Mouse (Mus musculus) neural tube, embryonic 15.5 days (tissue): Measurements from ENCODE around the gene Ovol2. TPM values are rescaled to one million over a fixed set of nuclear protein-coding genes. Genes with fewer than 3 reads are reported as not detected.
A peak's percentile ranks its signal among the peaks of the same experiment; 100 is the strongest.
"Not testable (repeated sequence)": the region's sequence is repeated elsewhere in the genome, so short reads cannot be mapped to it uniquely, and the experiment has no call there.

Experiments used
- ATAC-seq: fragments of 200-750 bp; cut with Nextera tagmentation; 2 replicates; pipeline ENCODE4 v1.8.0; 2017; ENCODE audit warnings: mild to moderate bottlenecking, moderate TSS enrichment, moderate library complexity; ENCODE audit not compliant: low FRiP score
- H3K27ac ChIP-seq: fragments of 300-500 bp; sonication (generic); replicated peaks from 2 replicates; pipeline ENCODE4 v1.5.1; 2015; ENCODE audit warnings: mild to moderate bottlenecking, inconsistent platforms
- H3K27me3 ChIP-seq: fragments of 300-500 bp; sonication (generic); replicated peaks from 2 replicates; pipeline ENCODE4 v1.6.1; 2015; ENCODE audit warnings: inconsistent platforms
- H3K36me3 ChIP-seq: fragments of 300-500 bp; sonication (generic); 2 replicates; pipeline ENCODE4 v1.6.1; 2015; ENCODE audit warnings: inconsistent platforms
- H3K4me1 ChIP-seq: fragments of 300-500 bp; sonication (generic); 2 replicates; pipeline ENCODE4 v1.6.1; 2015; ENCODE audit warnings: inconsistent platforms
- H3K4me2 ChIP-seq: fragments of 300-500 bp; sonication (generic); 2 replicates; pipeline ENCODE4 v1.6.1; 2015; ENCODE audit warnings: inconsistent platforms, mild to moderate bottlenecking, moderate library complexity
- H3K4me3 ChIP-seq: fragments of 300-500 bp; sonication (generic); replicated peaks from 2 replicates; pipeline ENCODE4 v1.5.1; 2015; ENCODE audit warnings: mild to moderate bottlenecking, inconsistent platforms
- H3K9ac ChIP-seq: fragments of 300-500 bp; sonication (generic); replicated peaks from 2 replicates; pipeline ENCODE4 v1.6.1; 2015; ENCODE audit warnings: mild to moderate bottlenecking, inconsistent platforms
- H3K9me3 ChIP-seq: fragments of 300-500 bp; sonication (generic); replicated peaks from 2 replicates; pipeline ENCODE4 v1.6.1; 2016; ENCODE audit warnings: inconsistent platforms
- WGBS: fragments of 180-500 bp; shearing (Covaris S2); methylation state at CpG from one replicate; pipeline ENCODE4 v1.1.7; 2015; ENCODE audit warnings: mixed read lengths; 5-methylcytosine and 5-hydroxymethylcytosine counted together
- polyA plus RNA-seq: library from polyadenylated mRNA; unstranded; fragments of >200 nt; fragmentation: Nextera tagmentation; extraction: Ambion mirVana; gene quantifications from 2 replicates; pipeline ENCODE4 v1.2.1, GENCODE M21; 2015

Gene Ovol2
- polyA plus RNA-seq, 1 experiment from 2014 or later, result not detected

GRCm38 (mm10) chr2:144343158-144343557, 11.2 kb upstream of the Ovol2 start:
- WGBS, result 89% methylated on average over 4 of the region's 4 CpGs
- Histone ChIP-seq H3K27ac (no peak overlapping the region), H3K4me1 (no peaks in the 10 kb centered on the region), H3K9me3 (no peaks in the 10 kb centered on the region), H3K4me2 (no peak overlapping the region), H3K4me3 (no peak overlapping the region), H3K36me3 (no peaks in the 10 kb centered on the region), H3K9ac (no peak overlapping the region), H3K27me3 (no peaks in the 10 kb centered on the region)
- no peak for ATAC-seq

GRCm38 (mm10) chr2:144338149-144338548, 6.2 kb upstream of the Ovol2 start:
- H3K9me3 ChIP-seq, H3K4me1 ChIP-seq, H3K4me3 ChIP-seq, H3K36me3 ChIP-seq, ATAC-seq, H3K9ac ChIP-seq, H3K27ac ChIP-seq, H3K4me2 ChIP-seq: not testable (repeated sequence)
- 83% methylated on average over 5 of the region's 6 CpGs for WGBS
- peaks cover 26% of the 10 kb centered on the region for H3K27me3 ChIP-seq

- H3K27ac ChIP-seq, result no peak overlapping the region
- H3K4me2 ChIP-seq, result no peak overlapping the region
- H3K9ac ChIP-seq, result no peak overlapping the region
- no peaks in the 10 kb centered on the region for H3K36me3 ChIP-seq
- H3K4me1 ChIP-seq, result peaks cover 8% of the 10 kb centered on the region
- 78% methylated on average over 7 of the region's 8 CpGs for WGBS
- H3K9me3 ChIP-seq, result no peaks in the 10 kb centered on the region
- peaks cover 30% of the 10 kb centered on the region for H3K27me3 ChIP-seq
- H3K4me3 ChIP-seq, result no peak overlapping the region
- no peak for ATAC-seq
Measured at GRCm38 (mm10) chr2:144337701-144338100, 5.8 kb upstream of the Ovol2 start.

- H3K36me3 ChIP-seq, result no peaks in the 10 kb centered on the region
- no peak overlapping the region for H3K4me2 ChIP-seq
- ATAC-seq, result no peak
- H3K4me1 ChIP-seq, result peaks cover 13% of the 10 kb centered on the region
- H3K9ac ChIP-seq, result no peak overlapping the region
- H3K27ac ChIP-seq, result no peak overlapping the region
- H3K27me3 ChIP-seq, result peaks cover 35% of the 10 kb centered on the region
- 78% methylated on average over 3 of the region's 3 CpGs for WGBS
- no peak overlapping the region for H3K4me3 ChIP-seq
- no peaks in the 10 kb centered on the region for H3K9me3 ChIP-seq
Measured at GRCm38 (mm10) chr2:144337230-144337629, 5.3 kb upstream of the Ovol2 start.

GRCm38 (mm10) chr2:144333138-144333842, 1.3 kb upstream of the Ovol2 start:
- peak overlapping the region; percentile 34; the same call in 1 of the 2 replicates for H3K9ac ChIP-seq
- H3K27ac ChIP-seq, result no peak overlapping the region
- H3K36me3 ChIP-seq, result no peaks in the 10 kb centered on the region
- H3K27me3 ChIP-seq, result peaks cover 73% of the 10 kb centered on the region
- ATAC-seq, result no peak
- H3K9me3 ChIP-seq, result no peaks in the 10 kb centered on the region
- H3K4me1 ChIP-seq, result peaks cover 37% of the 10 kb centered on the region
- peak overlapping the region; percentile 96 for H3K4me2 ChIP-seq
- WGBS, result 8% methylated on average over 28 of the region's 28 CpGs
- peak overlapping the region; percentile 51 for H3K4me3 ChIP-seq

- peaks cover 37% of the 10 kb centered on the region for H3K4me1 ChIP-seq
- no peak overlapping the region for H3K9ac ChIP-seq
- 6% methylated on average over 9 of the region's 9 CpGs for WGBS
- no peak overlapping the region for H3K27ac ChIP-seq
- no peaks in the 10 kb centered on the region for H3K36me3 ChIP-seq
- peak overlapping the region; percentile 96 for H3K4me2 ChIP-seq
- ATAC-seq, result no peak
- H3K4me3 ChIP-seq, result peak overlapping the region; percentile 51
- peaks cover 79% of the 10 kb centered on the region for H3K27me3 ChIP-seq
- no peaks in the 10 kb centered on the region for H3K9me3 ChIP-seq
Measured at GRCm38 (mm10) chr2:144332486-144332885, 540 bp upstream of the Ovol2 start.

GRCm38 (mm10) chr2:144330960-144331371, 980 bp downstream of the Ovol2 start:
- peak overlapping the region; percentile 51 for H3K4me3 ChIP-seq
- peak overlapping the region; percentile 45 for H3K9ac ChIP-seq
- peaks cover 81% of the 10 kb centered on the region for H3K27me3 ChIP-seq
- H3K4me1 ChIP-seq, result peaks cover 37% of the 10 kb centered on the region
- peak overlapping the region; percentile 96 for H3K4me2 ChIP-seq
- no peaks in the 10 kb centered on the region for H3K9me3 ChIP-seq
- under 1% methylated on average over 50 of the region's 50 CpGs for WGBS
- no peaks in the 10 kb centered on the region for H3K36me3 ChIP-seq
- H3K27ac ChIP-seq, result no peak overlapping the region
- ATAC-seq, result peak; percentile 73; the same call in 1 of the 2 replicates

GRCm38 (mm10) chr2:144330352-144330959, 1.5 kb downstream of the Ovol2 start:
- Histone ChIP-seq H3K4me3 (peak overlapping the region; percentile 51), H3K27me3 (peaks cover 77% of the 10 kb centered on the region), H3K9me3 (no peaks in the 10 kb centered on the region), H3K36me3 (no peaks in the 10 kb centered on the region), H3K9ac (peak overlapping the region; percentile 45), H3K4me1 (peaks cover 37% of the 10 kb centered on the region), H3K27ac (no peak overlapping the region), H3K4me2 (peak overlapping the region; percentile 96)
- under 1% methylated on average over 28 of the region's 41 CpGs for WGBS
- ATAC-seq, result peak; percentile 36

- ATAC-seq, result no peak
- no peak overlapping the region for H3K9ac ChIP-seq
- H3K27ac ChIP-seq, result no peak overlapping the region
- peaks cover 72% of the 10 kb centered on the region for H3K27me3 ChIP-seq
- H3K4me3 ChIP-seq, result peak overlapping the region; percentile 51; the same call in 1 of the 2 replicates
- H3K9me3 ChIP-seq, result no peaks in the 10 kb centered on the region
- peak overlapping the region; percentile 96 for H3K4me2 ChIP-seq
- H3K36me3 ChIP-seq, result no peaks in the 10 kb centered on the region
- peaks cover 37% of the 10 kb centered on the region for H3K4me1 ChIP-seq
- WGBS, result 1% methylated on average over 10 of the region's 10 CpGs
Measured at GRCm38 (mm10) chr2:144329937-144330336, 2.0 kb downstream of the Ovol2 start.

- Histone ChIP-seq H3K36me3 (no peaks in the 10 kb centered on the region), H3K4me3 (no peak overlapping the region), H3K4me1 (peaks cover 37% of the 10 kb centered on the region), H3K9me3 (no peaks in the 10 kb centered on the region), H3K27ac (no peak overlapping the region), H3K9ac (no peak overlapping the region), H3K27me3 (peaks cover 67% of the 10 kb centered on the region), H3K4me2 (peak overlapping the region; percentile 96; the same call in 1 of the 2 replicates)
- ATAC-seq, result no peak
- 3% methylated on average over 10 of the region's 10 CpGs for WGBS
Measured at GRCm38 (mm10) chr2:144329451-144329850, 2.5 kb downstream of the Ovol2 start.

- no peak for ATAC-seq
- WGBS, result 69% methylated on average over 3 of the region's 3 CpGs
- no peaks in the 10 kb centered on the region for H3K36me3 ChIP-seq
Measured at GRCm38 (mm10) chr2:144324218-144324617, 7.7 kb downstream of the Ovol2 start.

GRCm38 (mm10) chr2:144311372-144311771, 20.6 kb downstream of the Ovol2 start:
- no peaks in the 10 kb centered on the region for H3K4me1 ChIP-seq
- H3K9me3 ChIP-seq, result no peaks in the 10 kb centered on the region
- no peak overlapping the region for H3K27ac ChIP-seq
- 93% methylated on average over 2 of the region's 2 CpGs for WGBS
- no peak overlapping the region for H3K4me2 ChIP-seq
- no peak overlapping the region for H3K4me3 ChIP-seq
- H3K9ac ChIP-seq, result no peak overlapping the region
- no peaks in the 10 kb centered on the region for H3K27me3 ChIP-seq
- ATAC-seq, result no peak
- no peaks in the 10 kb centered on the region for H3K36me3 ChIP-seq

More at GRCm38 (mm10) chr2:144324218-144324617, 7.7 kb downstream of the Ovol2 start:
- no peak overlapping the region for H3K9ac ChIP-seq
- H3K4me2 ChIP-seq, result no peak overlapping the region
- H3K4me3 ChIP-seq, result no peak overlapping the region
- H3K9me3 ChIP-seq, result no peaks in the 10 kb centered on the region
- H3K27ac ChIP-seq, result no peak overlapping the region
- H3K27me3 ChIP-seq, result peaks cover 17% of the 10 kb centered on the region
- H3K4me1 ChIP-seq, result no peaks in the 10 kb centered on the region
